Mouse (Mus musculus): ENCODE measurements around the gene Pxk.

The Pxk gene

GRCm38 (mm10) chr14:8200769-8201168, 102.8 kb downstream of the Pxk start:
- no peak for DNase-seq (ENCODE audit: low spot score in 2 of 2)

- no peak for DNase-seq (ENCODE audit: low spot score in 2 of 2)
These were observed 103.7 kb downstream of the Pxk start for GRCm38 (mm10) chr14:8201715-8202114.

GRCm38 (mm10) chr14:8206179-8206910, 108.3 kb downstream of the Pxk start:
- no peak for DNase-seq (ENCODE audit: low spot score in 2 of 2)

- no peak for DNase-seq (ENCODE audit: low spot score in 2 of 2)
These were observed 109.1 kb downstream of the Pxk start for GRCm38 (mm10) chr14:8207105-8207504.

DNA sequence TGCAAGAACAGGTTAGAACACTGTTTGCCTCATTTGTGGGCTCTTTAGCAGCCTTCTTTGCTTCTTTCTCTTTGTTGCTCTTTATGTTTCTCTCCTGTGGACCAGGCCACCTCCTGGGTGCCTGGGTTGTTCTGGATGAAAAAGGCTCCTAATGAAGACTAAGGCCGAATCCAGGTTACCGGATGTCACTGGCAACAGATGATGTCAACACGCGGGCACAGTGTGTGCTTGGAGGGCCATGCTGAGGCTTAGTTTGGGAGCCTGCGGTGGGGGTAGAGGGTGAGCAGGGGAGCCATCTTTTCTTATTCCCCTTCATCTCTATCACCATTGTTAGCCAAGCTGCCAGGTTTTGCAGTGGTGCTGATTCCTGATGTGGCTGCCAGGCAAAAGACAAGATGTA, 109.5 kb downstream of the Pxk start:
- no peak for DNase-seq (ENCODE audit: low spot score in 2 of 2)

- DNase-seq (ENCODE audit: low spot score in 2 of 2), result no peak
These were observed 110.9 kb downstream of the Pxk start for GRCm38 (mm10) chr14:8208876-8209275.

DNA sequence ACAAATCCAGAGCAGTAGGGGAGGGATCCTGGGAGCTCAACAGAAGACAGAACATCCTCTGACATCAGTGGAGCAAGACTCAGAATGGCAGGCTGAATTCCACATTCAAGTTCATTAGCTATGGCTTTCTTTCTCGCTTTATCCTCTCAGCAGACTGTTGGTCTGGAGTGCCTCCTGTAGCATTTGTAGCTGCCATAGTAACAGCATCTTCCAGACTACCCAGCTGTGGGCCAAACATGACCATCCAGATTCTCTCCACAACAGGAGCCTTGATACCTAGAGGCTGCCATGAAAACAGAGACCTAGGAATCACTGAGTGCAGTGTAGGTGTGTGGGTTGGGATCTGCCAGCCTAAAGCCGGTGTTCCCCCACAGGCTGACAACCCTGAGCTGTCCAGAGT, 111.9 kb downstream of the Pxk start:
- DNase-seq (ENCODE audit: low spot score in 2 of 2), result no peak

GRCm38 (mm10) chr14:8212996-8213395, 115.0 kb downstream of the Pxk start:
- no peak for DNase-seq (ENCODE audit: low spot score in 2 of 2)

- DNase-seq (ENCODE audit: low spot score in 2 of 2), result peak; percentile 99
These were observed 115.8 kb downstream of the Pxk start, which contains the start of gene Kctd6 for GRCm38 (mm10) chr14:8213803-8214224. Gene Kctd6 (plus strand): TSS chr14:8214140.
